Mouse (Mus musculus) thymus, adult 18-20 months (tissue): ENCODE results near the gene Pde4d.

Experiments used
- DNase-seq, 2 experiments: peaks; one replicate each; pipeline ENCODE4 v3.0.0; 2022; ENCODE audit warnings: mixed read lengths in 2 of 2

Pde4d gene

DNA sequence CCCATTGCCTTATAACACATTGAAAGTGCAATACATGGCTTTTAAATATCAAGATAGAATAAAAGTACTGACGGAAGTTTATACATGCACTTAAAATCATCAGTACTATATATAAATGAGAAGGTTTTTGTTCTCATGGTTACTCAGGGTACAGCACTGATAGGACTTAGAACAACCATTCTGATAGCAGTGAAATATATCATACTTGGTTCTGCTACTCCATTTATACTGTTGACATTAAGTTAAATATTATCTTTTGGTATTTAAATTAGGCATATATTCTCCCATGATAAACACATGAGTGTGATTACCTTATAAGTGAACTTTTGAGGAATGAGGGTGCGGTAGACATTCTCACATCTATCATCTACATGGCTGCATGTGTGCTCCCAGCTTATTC is 867.9 kb downstream of the Pde4d start:
- DNase-seq: no peak

DNA sequence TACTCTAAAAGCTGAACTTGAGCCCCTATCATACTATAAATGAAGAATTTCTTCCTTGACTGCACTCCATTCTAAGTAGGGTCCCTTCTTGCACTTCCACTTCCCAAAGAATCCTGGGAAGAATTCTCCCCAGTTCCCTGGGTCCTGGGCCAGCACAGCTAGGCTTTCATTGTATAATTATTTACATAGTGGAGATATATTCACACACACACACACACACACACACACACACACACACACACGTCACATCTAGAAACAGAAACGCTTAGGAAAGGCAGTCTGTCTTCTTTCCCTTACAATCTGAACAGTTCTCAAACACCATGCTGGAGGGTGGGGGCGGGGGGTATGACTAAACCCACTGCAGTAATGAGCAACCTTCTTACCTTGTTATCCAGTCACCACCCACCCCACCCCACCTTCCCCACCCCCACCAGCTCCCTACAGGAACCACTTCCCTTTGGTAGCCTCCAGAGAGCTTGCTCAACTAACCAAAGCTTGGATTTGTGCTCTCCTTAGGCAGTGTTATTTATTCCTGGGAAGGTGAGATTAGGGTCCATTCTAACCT is 868.8 kb downstream of the Pde4d start:
- no peak for DNase-seq

DNA sequence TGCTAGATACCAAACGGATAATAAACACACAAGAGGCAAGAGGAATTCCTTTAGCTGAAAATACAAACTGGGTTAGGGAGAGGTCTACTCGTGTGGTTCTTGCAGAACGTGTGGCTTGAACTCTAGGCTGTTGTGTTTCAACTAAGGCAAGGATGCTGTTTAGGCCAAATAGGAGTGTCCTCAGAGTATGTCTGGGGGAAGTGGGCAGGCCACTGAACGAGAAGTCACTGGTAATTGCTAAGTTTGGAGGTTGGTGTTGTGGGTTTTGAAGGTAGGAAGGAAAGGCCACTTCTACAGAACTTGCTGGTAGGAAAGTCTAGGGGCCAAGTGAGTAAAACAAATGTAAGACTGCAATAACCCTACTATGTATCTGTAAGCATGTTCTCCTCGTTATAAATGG is 876.3 kb downstream of the Pde4d start:
- DNase-seq: no peak

DNA sequence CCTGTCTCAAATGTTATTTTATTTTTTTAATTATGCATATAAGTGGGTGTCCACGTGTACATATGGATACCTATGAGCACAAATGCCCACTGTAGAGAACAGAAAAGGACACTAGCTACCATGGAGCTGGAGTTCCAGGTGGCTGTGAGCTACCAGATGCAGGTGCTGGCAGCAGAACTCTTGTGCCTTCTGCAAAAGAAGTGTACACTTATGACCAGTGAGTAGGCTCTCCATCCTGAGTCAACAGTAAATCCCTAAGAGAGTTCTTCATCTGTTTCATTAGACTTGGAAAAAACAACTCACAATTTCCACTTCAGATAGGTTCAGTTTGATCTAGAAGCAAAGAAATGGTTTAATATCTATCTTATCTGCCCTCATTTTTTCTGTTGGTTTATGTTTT is 881.8 kb downstream of the Pde4d start:
- DNase-seq: no peak

DNA sequence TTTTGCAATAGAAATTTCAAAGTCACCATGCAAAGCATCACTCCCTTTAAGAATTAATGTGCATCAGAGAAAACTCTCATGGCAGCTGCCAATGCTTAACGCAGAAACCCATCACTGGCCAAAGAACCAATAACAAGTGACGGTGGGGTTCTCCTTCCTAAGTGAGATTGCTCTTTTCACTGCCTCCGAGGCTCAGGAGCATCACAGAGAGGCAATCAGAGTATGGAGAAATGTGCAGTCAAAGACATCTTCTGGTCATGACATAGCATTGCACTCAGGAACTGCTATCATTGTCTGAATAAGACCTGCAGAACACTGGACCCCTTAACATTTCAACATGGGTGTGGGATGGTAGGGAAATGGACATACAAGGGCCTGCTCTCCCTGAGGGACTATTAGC is 892.2 kb downstream of the Pde4d start:
- no peak for DNase-seq

DNA sequence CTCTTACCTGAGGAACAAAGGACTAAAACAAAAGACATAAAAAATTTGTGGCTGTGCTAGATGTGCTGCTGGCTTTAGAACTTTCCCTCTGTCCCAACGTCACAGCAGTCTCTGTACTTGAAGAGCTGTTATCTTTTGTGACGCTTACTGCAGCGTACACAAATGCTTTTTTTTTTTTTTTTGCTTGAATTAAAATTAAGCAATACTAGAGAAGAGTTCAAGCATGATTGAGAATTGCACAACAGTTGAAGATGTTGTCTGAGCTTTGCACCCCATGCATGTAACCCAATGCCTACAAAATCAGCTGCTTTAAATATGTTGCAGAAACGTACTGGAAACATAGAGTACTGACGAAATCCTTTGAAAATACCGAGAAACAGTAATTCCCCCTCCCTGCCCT is 892.7 kb downstream of the Pde4d start:
- no peak for DNase-seq

DNA sequence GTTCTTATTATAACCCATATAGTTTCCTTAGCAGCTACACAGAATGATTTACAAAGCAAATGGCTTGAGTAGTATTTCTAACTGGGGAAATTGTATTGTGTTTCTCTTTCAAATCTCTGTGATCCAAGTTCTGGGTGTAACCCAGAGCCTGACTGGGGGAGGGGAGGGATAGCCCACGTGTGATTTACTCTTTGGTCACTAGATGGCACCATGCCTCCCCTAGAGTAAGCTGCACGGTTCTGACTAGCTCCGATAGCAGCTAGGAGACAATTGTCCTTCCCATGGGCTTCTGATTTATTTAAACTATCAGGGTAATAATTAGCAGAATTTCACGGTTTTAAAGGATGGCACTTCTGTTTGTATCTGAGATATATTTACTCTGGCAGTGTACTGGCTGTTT is 893.8 kb downstream of the Pde4d start:
- peak; percentile 15 to 17 for DNase-seq

DNA sequence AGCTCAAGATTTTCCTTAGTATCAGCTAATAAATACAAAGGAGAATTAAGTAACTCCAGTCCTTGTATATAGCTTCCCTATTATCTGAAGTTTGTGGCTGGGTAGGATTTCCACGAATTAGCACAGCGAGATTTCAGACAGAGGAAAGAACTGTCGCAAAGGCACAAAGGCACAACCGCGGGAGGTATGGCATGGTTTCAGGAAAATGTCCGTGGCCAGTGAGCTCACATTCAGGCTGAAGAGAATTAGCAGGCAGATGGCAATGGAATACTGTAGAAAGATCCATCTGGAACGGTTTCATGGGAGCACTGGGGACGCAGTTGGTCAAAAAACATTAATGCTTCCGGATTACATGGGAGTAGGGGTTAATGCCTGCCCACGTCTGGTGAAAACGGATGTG is 898.0 kb downstream of the Pde4d start:
- no peak for DNase-seq

DNA sequence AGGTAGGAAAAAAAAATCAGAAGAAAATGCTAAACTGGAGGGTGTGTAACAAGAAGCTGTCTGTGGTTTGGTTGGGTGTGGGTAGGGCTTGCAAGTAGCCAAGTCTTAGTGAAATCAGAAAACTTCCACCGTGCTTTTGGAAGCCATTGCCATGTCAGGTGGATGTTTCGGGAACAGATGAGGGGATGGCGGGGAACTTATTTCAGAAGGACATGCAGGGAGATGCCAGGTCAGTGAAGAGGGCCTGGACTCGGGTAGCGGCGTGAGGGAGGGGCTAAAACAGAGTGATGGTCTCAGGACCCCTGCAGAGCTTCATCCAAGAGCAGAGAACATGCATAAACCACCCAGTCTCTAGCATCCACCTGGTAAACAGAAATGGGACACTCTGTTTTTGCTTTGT is 898.6 kb downstream of the Pde4d start:
- no peak for DNase-seq

DNA sequence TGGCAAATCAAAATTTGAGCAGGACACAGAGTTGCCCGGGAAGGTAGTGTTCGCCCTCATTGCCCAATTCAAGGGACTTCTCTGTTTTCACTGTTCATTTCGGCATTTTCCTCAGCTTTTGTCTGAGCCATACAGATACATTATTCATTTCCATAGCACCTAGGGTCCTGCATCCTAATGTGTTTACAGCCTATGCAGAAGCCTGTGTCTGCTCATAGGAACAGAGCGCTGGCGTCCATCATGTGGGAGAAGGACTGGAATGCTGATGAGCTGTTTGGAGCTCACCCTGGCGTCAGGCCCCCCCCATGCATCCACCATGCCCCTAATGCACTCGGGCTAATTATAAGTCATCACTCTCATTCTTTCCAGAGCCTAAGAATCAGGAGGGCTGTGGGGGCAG is 900.4 kb downstream of the Pde4d start:
- DNase-seq: no peak

DNA sequence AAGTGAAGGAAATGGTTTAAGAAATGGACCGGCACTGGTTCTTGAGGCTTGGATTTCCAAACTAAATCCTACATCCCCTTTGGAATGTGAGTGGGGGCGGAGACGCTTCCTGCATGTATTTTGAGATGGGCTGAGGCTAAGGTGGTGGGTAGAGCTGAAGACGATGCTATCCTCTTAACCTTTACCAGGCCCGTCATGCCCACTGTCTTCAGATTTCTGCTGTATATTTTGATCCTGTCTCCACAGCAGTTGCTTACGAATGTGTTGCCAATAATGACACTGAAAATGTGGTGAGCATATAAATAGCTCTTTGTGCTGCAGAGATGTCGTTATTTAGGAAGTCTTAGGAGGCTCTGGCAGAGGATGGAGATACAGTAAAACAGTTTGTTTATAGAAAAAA is 904.3 kb downstream of the Pde4d start:
- DNase-seq: no peak

DNA sequence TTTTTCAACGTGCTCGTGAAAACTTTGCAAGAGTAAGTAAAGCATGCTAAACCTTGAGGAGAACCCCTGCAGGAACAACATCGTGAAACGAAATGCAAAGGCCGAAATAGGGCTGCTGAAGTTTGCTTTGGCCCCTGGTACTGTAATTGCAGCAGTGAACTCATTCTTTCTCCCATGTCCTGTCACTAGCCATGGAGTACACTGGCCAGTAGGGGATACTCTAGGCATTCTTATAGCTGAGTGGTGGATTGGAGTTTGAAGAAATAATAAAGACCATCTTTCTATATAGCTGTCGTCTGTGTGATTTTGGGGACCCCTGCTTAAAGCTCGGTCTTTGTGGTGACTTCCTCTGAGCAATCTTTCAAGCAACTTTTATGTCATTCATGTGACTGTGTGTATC is 906.5 kb downstream of the Pde4d start:
- no peak for DNase-seq

DNA sequence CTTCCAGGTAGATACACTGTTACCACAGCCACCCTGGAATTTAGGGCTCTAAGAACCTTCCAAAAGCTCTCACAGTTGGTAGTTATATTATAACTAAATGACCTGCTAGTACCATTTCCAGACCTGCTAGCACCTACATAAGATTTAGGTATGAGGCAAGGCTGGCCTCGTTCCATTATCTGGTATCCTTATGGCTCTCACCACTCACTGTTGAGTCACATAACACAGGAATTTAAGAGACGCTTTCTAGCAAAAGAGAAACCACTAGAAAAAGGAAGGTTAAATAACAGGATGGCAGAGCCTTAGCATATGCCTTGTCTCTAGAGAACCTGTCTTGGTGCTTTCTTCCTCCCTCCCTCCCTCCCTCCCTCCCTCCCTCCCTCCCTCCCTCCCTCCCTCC is 910.2 kb downstream of the Pde4d start:
- no peak for DNase-seq

DNA sequence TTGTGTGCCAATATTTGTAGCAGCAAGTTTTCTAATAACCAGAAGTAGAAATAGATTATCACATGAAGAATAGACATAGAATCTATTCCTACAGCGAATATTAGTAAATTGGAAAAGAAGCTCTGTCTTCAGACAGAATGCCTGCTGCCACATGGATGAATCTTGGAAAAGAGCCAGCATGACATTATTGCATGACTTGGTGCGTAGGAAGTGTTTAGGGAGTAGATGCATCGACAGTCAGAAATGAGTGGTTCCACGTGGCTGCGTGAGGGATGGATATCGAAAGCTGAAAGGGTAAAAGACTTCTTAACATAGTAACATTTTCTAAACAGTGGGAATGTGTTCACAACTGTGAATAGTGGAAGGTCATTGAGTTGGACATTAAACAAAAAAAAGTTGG is 912.6 kb downstream of the Pde4d start:
- no peak for DNase-seq

DNA sequence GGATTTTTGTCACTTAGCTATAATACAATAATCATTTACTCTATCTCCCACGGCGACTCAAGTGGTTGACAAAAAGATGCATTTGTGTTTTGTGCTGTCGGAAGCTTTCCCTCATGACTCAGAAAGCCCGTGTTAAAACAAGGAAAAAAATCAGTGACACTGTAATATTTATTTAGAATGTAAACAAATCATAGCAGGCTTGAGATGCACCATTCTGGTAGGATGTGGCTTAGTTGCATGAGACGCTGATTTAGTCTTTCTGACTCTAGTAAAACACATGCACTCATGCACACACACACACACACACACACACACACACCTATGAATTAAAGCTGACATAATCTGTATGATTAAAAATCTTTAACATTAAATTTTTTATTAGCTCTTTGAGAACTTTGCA is 924.7 kb downstream of the Pde4d start:
- DNase-seq: no peak

DNA sequence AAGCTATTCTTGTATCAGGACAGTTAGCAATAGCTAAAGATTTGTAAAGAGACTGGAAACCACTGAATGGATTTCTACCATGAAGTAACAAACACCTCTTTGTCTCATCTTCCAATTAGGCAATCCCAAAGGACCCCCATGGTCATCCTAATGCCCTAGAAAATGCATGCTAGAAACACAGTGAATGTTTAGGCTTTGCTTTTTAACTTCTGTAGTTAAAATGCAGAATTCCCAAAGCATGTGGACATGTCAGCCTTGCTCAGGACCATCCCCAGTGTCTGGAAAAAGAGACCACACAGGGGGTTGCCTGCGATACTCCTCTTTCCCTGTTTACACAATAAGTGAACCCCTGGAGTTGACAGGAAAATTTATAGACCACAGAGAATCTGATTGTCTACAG is 926.9 kb downstream of the Pde4d start:
- DNase-seq: no peak

DNA sequence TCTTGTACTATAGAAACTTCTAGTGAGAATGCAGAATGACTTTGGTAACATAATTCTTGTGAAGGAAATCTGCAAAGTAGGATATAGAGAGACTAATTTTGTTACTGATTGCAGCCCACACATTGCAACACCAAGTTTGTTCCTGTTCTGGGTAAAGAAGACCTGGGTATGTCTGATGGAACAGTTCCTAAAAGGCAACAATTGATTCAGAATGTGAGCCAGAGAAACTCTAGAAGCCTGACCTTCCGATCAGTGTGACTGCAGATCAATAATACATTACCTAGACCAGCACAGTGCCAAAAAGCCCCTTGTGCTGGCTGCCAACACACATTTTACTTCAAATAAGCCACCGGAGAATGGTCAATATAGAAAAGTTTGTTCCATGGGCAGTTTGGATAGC is 930.4 kb downstream of the Pde4d start:
- DNase-seq: no peak

DNA sequence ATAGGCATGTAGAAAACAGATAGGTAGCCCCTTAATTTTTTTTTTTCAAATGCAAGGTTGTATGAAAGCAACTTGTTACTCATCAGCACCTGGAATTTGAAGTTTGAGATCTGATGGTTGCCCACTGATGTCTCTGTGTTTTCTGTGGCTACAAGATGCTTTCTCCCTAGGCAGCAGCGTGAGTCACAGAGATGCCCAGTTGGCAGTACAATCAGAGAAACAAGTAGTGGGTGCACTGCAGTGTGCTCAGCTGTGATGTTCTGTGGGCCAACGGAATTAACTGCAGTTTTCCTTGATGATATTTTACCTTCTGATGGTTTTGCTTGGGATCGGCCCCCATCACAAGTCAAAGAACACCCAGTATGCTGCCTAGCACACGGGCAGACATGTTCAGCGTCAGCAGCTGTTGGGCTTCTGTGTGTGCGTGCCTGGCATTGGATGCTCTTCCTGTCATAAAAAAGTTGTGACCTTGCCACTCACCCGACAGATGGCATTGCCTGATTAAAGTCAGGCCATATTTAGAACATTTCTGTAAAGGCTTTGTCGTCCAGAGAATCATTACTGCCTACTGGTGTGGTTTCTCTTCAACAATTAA is 939.0 kb downstream of the Pde4d start:
- DNase-seq: no peak

DNA sequence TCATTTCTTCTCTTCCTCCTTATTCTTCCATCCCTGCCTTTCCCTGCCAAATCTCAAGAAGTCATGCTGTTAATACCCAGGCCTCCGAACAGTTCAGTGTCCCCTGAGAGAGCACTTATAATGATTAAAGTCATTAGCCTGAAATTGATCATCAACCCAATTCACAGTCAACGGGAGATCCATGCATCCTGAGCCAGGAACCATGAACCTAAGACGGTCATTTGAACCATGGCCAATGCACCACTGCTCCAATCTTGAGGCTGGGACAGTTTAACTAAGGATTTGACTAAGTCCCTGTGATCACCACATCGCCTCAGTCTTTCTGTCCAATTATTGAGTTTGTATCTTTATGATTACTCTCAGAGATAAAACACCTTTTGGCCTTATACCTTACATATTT is 952.6 kb downstream of the Pde4d start:
- no peak for DNase-seq

DNA sequence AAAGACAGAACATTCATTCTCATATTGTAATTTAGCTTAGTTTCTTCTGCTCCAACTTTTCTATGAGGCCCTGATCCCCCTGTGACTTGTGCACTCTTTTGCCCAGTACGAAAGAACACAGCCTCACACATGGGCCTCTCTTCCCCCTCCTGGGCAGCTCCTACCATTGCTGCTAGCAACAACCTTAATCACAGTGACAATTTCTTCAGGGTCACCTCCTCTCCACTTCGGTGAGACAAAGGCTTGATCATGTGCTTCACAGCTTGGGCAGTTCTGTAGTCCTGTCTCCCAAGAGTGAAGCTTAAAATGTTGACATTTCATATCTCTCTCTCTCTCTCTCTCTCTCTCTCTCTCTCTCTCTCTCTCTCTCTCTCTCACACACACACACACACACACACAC is 953.2 kb downstream of the Pde4d start:
- no peak for DNase-seq

DNA sequence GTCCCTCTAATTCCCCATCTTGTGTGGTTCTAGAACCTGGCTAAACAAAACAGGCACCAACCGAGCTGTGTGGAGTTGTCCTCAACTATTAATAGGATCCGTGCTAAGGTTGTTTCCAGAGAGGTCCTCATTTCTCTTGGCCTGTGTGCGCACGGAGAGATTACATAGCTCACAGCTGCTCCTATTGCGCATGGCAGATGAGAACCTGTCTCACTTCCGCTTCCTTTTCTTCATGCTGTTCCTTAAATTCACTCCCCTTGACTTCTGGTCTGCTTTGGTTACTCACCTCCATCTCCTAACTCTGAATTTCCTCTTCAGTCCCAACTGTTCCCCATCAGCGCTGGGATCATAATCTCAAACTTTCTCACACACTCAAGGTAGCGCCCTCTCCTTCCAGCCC is 956.6 kb downstream of the Pde4d start:
- DNase-seq: no peak

DNA sequence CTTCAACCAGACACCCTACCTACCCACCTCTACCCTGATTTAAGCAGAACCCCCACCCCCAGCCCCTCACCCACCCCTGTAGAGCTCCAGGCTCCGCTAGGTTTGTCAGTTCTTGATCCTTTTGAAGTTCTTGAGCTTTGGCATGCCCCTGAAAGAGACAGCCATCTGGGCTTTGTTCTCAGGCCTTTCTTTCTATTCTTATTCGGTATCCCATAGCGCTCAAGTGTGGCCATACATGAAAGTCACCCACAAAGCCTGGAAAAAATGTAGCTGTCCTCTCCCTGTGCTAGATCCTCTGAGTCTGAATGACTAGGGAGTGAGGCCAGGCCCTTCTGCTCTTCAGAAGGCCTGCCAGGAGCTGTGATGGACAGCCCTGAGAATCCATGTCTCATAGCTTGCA is 957.6 kb downstream of the Pde4d start:
- DNase-seq: no peak

DNA sequence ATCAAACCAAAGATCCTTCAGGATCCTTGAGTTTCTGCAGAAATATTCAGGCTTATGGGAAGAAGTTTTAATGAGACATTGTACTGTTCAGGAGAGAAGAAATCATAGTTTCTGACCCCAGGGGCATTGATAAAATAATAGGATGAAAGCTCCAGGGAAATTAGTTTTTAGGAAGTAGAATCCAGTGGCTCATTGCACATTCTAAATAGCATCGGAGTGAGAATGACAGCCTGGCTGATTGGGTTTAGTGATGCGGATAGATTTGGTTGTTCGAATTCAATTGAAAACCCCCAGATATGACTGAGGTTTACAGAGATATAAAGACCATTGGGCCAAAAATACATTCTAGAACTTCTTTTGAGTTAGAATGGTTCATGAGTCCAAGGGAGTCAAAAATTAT is 970.7 kb downstream of the Pde4d start:
- DNase-seq: no peak

DNA sequence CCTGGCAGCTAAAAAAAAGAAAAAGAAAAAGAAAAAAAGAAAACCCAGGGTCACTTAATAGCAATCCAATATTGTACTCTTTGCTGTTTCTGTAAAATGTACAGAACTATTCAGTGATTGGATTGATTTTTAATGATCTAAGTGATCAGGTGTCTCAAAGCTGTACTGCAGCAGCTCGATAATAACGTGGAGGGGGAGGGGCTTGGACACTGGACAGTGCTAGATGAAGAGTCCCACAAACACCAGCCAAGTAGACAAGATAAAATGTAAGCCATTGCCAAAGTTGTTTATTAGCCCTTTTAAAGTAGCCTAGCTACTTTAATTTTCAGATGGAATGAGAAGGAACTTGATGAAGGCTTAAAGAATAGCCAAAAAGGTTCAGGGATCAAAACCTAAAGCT is 975.2 kb downstream of the Pde4d start:
- no peak for DNase-seq

DNA sequence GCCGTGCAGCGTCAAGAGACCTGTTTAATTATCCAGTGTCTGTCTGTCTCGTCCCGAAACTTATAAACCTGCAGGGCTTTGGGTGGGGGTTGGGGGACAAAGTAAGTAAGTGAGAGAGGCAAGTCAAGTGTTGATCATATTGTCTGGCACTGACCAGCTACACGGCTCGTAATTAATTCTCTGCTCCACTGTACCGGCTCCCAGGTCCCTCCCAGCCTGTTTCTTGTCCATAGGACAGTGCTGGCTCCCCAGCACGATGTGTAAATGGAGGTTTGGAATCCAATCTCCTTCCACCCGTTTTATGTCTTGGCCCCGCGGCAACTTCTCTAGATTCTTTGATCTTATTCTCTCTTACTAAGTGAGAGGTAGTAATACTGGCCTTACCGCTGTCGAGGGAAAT is 975.8 kb downstream of the Pde4d start:
- no peak for DNase-seq

DNA sequence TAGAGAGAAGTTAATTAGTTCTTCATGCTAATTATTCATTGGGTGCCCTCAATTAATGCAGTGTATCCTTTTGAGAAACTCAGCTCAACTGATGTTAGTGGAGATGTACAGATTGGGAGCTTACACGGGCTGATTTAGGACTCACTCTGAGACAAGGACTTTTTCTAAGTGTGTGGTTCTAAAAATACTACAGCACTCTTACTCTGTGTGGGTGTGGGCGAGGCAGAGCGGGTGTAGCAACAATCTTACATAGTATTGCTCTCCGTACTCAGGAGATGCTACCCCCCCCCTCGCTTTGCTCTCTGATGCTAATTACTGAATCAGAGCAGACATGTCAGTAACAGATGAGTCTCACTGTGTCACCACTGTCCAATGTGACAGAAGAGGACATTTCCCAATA is 976.3 kb downstream of the Pde4d start:
- DNase-seq: no peak
